Comparison of ENCODE assay signal across 22 mouse cellular contexts in genomic region chr12:29815466-29815865, GRCm38 (mm10).
DNase-seq lines count a peak whose midpoint lies in the region; ATAC-seq and TF ChIP-seq lines count a peak whose summit lies in the region.
"Had no signal": no experiment of that assay in that cellular context is flagged by ENCODE, and none has a peak within 500 bp of the region (broad histone marks: within the 10 kb centered on the region; RNA-seq: fewer than 3 reads in every experiment).

No protein-coding gene starts in this region.

- no peak overlapping the region for H3K4me3 ChIP-seq in forebrain, embryonic 11.5 days (ENCODE audit: low read depth, low read length)
- H3K4me3 ChIP-seq in forebrain, embryonic 13.5 days: no peak overlapping the region
- H3K4me3 ChIP-seq in layer of hippocampus, adult 2 months: no peak overlapping the region
- H3K4me3 ChIP-seq in midbrain, embryonic 14.5 days (replicated peaks; ENCODE audit: low read depth, low read length): no peak overlapping the region
- H3K4me3 ChIP-seq in intestine, embryonic 16.5 days (ENCODE audit: low read length): no peak overlapping the region
- H3K4me3 ChIP-seq: embryonic facial prominence, embryonic 12.5 days; erythroblast, embryonic 14.5 days; intestine, embryonic 15.5 days; stomach, embryonic 15.5 days had no signal

- ATAC-seq in forebrain, embryonic 11.5 days (replicated peaks; ENCODE audit: low FRiP score): no peak
- no peak for ATAC-seq in forebrain, embryonic 13.5 days
- no peak for ATAC-seq in midbrain, embryonic 14.5 days (ENCODE audit: low FRiP score, low TSS enrichment)
- ATAC-seq in erythroblast, adult 5-6 weeks (replicated peaks; ENCODE audit: low FRiP score, poor library complexity, severe bottlenecking): no peak
- no peak for ATAC-seq in intestine, embryonic 16.5 days
- ATAC-seq: activated CD4-positive, CD25-positive, alpha-beta regulatory T cell, adult 4 months; intestine, embryonic 15.5 days; liver, postnatal 0 days had no signal

- no peak overlapping the region for H3K4me2 ChIP-seq in forebrain, embryonic 11.5 days (ENCODE audit: low read depth, low read length, severe bottlenecking)
- H3K4me2 ChIP-seq in forebrain, embryonic 13.5 days: no peak overlapping the region
- no peak overlapping the region for H3K4me2 ChIP-seq in midbrain, embryonic 14.5 days (ENCODE audit: low read length)
- H3K4me2 ChIP-seq in intestine, embryonic 16.5 days (ENCODE audit: low read depth, low read length): no peak overlapping the region
- H3K4me2 ChIP-seq: embryonic facial prominence, embryonic 12.5 days; intestine, embryonic 15.5 days; stomach, embryonic 15.5 days had no signal

- no peak for TF ChIP-seq CTCF in layer of hippocampus, adult 2 months (conservative IDR thresholded peaks at IDR 0.05)

- H3K27me3 ChIP-seq in forebrain, embryonic 11.5 days (ENCODE audit: control insufficient read depth, insufficient read depth, low read length): no peaks in the 10 kb centered on the region
- H3K27me3 ChIP-seq in forebrain, embryonic 13.5 days: no peaks in the 10 kb centered on the region
- no peaks in the 10 kb centered on the region for H3K27me3 ChIP-seq in midbrain, embryonic 14.5 days (ENCODE audit: control insufficient read depth, insufficient read depth, low read length)
- no peaks in the 10 kb centered on the region for H3K27me3 ChIP-seq in intestine, embryonic 16.5 days (replicated peaks; ENCODE audit: control insufficient read depth, insufficient read depth, low read length)
- H3K27me3 ChIP-seq: embryonic facial prominence, embryonic 12.5 days; intestine, embryonic 15.5 days; stomach, embryonic 15.5 days had no signal

- no peak overlapping the region for H3K9ac ChIP-seq in forebrain, embryonic 11.5 days (ENCODE audit: low read length)
- no peak overlapping the region for H3K9ac ChIP-seq in forebrain, embryonic 13.5 days
- H3K9ac ChIP-seq in midbrain, embryonic 14.5 days (replicated peaks; ENCODE audit: low read length): no peak overlapping the region
- H3K9ac ChIP-seq in intestine, embryonic 16.5 days (ENCODE audit: low read depth, low read length): no peak overlapping the region
- H3K9ac ChIP-seq: embryonic facial prominence, embryonic 12.5 days; intestine, embryonic 15.5 days; liver, postnatal 0 days; stomach, embryonic 15.5 days had no signal

- DNase-seq in forebrain, embryonic 11.5 days (ENCODE audit: low spot score): no peak
- no peak for DNase-seq in layer of hippocampus, adult 2 months (ENCODE audit: low spot score in 2 of 2)
- DNase-seq in layer of hippocampus, adult 9-11 months: no peak
- no peak for DNase-seq in midbrain, embryonic 14.5 days
- DNase-seq: adrenal gland, adult 8-10 months; cerebellum, adult 2 months; cerebellum, postnatal 25 days; heart, postnatal 4 days; kidney, adult 9 months; kidney, postnatal 14 days; layer of hippocampus, postnatal 36 days; liver, postnatal 0 days; lung, postnatal 10 days; thymus, postnatal 36 days had no signal

- no peaks in the 10 kb centered on the region for H3K9me3 ChIP-seq in forebrain, embryonic 11.5 days (ENCODE audit: control insufficient read depth, low read length)
- H3K9me3 ChIP-seq in forebrain, embryonic 13.5 days (replicated peaks): no peaks in the 10 kb centered on the region
- no peaks in the 10 kb centered on the region for H3K9me3 ChIP-seq in midbrain, embryonic 14.5 days (ENCODE audit: control insufficient read depth, low read length)
- H3K9me3 ChIP-seq in intestine, embryonic 16.5 days (ENCODE audit: control insufficient read depth, low read length): no peaks in the 10 kb centered on the region
- H3K9me3 ChIP-seq: embryonic facial prominence, embryonic 12.5 days; intestine, embryonic 15.5 days; stomach, embryonic 15.5 days had no signal

- WGBS in forebrain, embryonic 11.5 days: 85% methylated on average over 2 of the region's 2 CpGs
- WGBS in forebrain, embryonic 13.5 days: 87% methylated on average over 2 of the region's 2 CpGs
- 64% methylated on average over 2 of the region's 2 CpGs for WGBS in midbrain, embryonic 14.5 days
- WGBS in intestine, embryonic 16.5 days: 61% methylated on average over 2 of the region's 2 CpGs

- peaks cover 3% of the 10 kb centered on the region; the same call in 1 of the 2 replicates for H3K4me1 ChIP-seq in forebrain, embryonic 11.5 days (replicated peaks; ENCODE audit: control insufficient read depth, insufficient read depth, low read length)
- peaks cover 25% of the 10 kb centered on the region for H3K4me1 ChIP-seq in forebrain, embryonic 13.5 days
- H3K4me1 ChIP-seq in midbrain, embryonic 14.5 days (ENCODE audit: control insufficient read depth, insufficient read depth, low read length): peaks cover 29% of the 10 kb centered on the region
- no peaks in the 10 kb centered on the region for H3K4me1 ChIP-seq in intestine, embryonic 16.5 days (ENCODE audit: control insufficient read depth, insufficient read depth, low read length)
- H3K4me1 ChIP-seq: embryonic facial prominence, embryonic 12.5 days; stomach, embryonic 15.5 days had no signal

- H3K36me3 ChIP-seq in forebrain, embryonic 11.5 days (ENCODE audit: control insufficient read depth, insufficient read depth, low read length): no peaks in the 10 kb centered on the region
- H3K36me3 ChIP-seq in forebrain, embryonic 13.5 days (ENCODE audit: poor library complexity, severe bottlenecking): no peaks in the 10 kb centered on the region
- H3K36me3 ChIP-seq in midbrain, embryonic 14.5 days (ENCODE audit: control insufficient read depth, insufficient read depth, low read length): peaks cover 26% of the 10 kb centered on the region
- H3K36me3 ChIP-seq in intestine, embryonic 16.5 days (ENCODE audit: control insufficient read depth, insufficient read depth, low read length): no peaks in the 10 kb centered on the region
- H3K36me3 ChIP-seq: embryonic facial prominence, embryonic 12.5 days; intestine, embryonic 15.5 days; stomach, embryonic 15.5 days had no signal

- 0 out of 2 replicates have a peak overlapping the region, but pooled peaks have one; percentile 18 for H3K27ac ChIP-seq in forebrain, embryonic 11.5 days (ENCODE audit: low read depth, low read length)
- no peak overlapping the region for H3K27ac ChIP-seq in forebrain, embryonic 13.5 days
- H3K27ac ChIP-seq in layer of hippocampus, adult 2 months: peak overlapping the region; percentile 19; the same call in 1 of the 2 replicates
- H3K27ac ChIP-seq in midbrain, embryonic 14.5 days (replicated peaks; ENCODE audit: low read depth, low read length): peak overlapping the region; percentile 87
- no peak overlapping the region for H3K27ac ChIP-seq in intestine, embryonic 16.5 days (ENCODE audit: low read length)
- H3K27ac ChIP-seq: embryonic facial prominence, embryonic 12.5 days; intestine, embryonic 15.5 days; stomach, embryonic 15.5 days had no signal

Comparison
In these comparisons a context has a peak if more than half of its experiments do, and no peak if none do; other contexts are left out.
1. H3K27ac ChIP-seq: peak in forebrain, embryonic 11.5 days (single experiment), layer of hippocampus, adult 2 months (single experiment) and midbrain, embryonic 14.5 days (single experiment); none in forebrain, embryonic 13.5 days (single experiment) and intestine, embryonic 16.5 days (single experiment).